Mouse (Mus musculus): ENCODE measurements around the gene E130114P18Rik. TPM values are rescaled to one million over a fixed set of nuclear protein-coding genes. Genes with fewer than 3 reads are reported as not detected.

Gene E130114P18Rik
- total and polyA plus RNA-seq, 2 experiments from 2014 or later = 15.2 to 19.3 TPM

DNA sequence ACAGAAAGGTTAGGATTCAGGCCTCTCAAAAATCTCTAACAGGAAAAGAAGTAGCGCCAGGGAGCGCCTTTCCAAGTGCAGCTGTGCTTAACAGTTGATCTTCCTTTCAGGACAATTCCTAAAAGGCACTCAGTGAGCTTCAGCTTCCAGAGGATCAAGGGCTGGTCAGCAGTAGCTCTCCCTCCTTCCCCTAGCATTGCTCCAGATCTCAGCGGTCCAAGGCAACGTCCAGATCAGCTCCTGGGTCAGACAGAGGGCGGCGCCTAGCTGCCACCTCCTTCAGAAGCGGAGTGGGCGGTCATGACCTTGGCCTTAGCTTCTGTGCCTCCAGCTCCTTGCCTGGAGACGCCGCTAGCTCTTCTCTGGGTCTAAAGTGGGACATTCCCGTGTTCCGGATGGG is 23.6 kb downstream of the E130114P18Rik start:
- Histone ChIP-seq H3K4me1 (ENCODE audit: insufficient read depth) (no peaks in the 10 kb centered on the region), H3K4me2 (ENCODE audit: low read depth) (no peak overlapping the region), H3K4me3 (ENCODE audit: low read depth, low read length) (no peak overlapping the region), H3K9me3 (ENCODE audit: low read length) (no peaks in the 10 kb centered on the region), H3K27ac (ENCODE audit: low read depth, low read length) (no peak overlapping the region), H3K36me3 (ENCODE audit: insufficient read depth) (no peaks in the 10 kb centered on the region), H3K27me3 (ENCODE audit: insufficient read depth, low read length) (0 out of 2 replicates have a peak, but pooled peaks cover 4% of the 10 kb centered on the region), H3K9ac (no peak overlapping the region)
- WGBS = 39% methylated on average over 12 of the region's 12 CpGs
- ATAC-seq (no peak), DNase-seq (no peak)
- no peak for TF ChIP-seq CTCF (IDR thresholded peaks at IDR 0.05; ENCODE audit: low read depth)

DNA sequence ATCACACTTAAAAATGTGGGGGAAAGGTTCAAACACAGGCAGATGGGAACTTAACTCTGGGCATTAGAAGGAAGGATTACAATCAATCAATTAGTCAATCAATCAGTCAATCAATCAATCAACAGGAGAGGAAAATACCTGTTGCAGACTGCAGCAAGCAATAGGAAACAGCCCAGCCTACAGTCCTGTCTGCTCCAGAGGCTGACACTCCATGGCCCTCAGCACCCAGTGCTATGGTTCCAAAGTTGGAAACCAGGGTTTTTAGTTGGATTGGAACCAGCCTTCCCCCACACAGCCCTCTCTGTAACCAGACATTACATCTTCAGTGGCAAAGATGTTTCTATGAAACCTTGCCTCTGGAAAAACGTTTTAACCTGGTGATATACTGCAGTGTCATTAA is 24.4 kb downstream of the E130114P18Rik start:
- H3K4me2 ChIP-seq (ENCODE audit: low read depth) = no peak overlapping the region
- no peak for TF ChIP-seq CTCF (IDR thresholded peaks at IDR 0.05; ENCODE audit: low read depth)
- H3K27ac ChIP-seq (ENCODE audit: low read depth, low read length) = no peak overlapping the region
- DNase-seq (no peak), ATAC-seq (no peak)
- WGBS = 29% methylated on average over 1 of the region's 1 CpGs
- H3K9me3 ChIP-seq (ENCODE audit: low read length) = no peaks in the 10 kb centered on the region
- H3K36me3 ChIP-seq (ENCODE audit: insufficient read depth) = no peaks in the 10 kb centered on the region
- H3K9ac ChIP-seq = no peak overlapping the region
- H3K4me1 ChIP-seq (ENCODE audit: insufficient read depth) = no peaks in the 10 kb centered on the region
- 0 out of 2 replicates have a peak, but pooled peaks cover 4% of the 10 kb centered on the region for H3K27me3 ChIP-seq (ENCODE audit: insufficient read depth, low read length)
- no peak overlapping the region for H3K4me3 ChIP-seq (ENCODE audit: low read depth, low read length)

DNA sequence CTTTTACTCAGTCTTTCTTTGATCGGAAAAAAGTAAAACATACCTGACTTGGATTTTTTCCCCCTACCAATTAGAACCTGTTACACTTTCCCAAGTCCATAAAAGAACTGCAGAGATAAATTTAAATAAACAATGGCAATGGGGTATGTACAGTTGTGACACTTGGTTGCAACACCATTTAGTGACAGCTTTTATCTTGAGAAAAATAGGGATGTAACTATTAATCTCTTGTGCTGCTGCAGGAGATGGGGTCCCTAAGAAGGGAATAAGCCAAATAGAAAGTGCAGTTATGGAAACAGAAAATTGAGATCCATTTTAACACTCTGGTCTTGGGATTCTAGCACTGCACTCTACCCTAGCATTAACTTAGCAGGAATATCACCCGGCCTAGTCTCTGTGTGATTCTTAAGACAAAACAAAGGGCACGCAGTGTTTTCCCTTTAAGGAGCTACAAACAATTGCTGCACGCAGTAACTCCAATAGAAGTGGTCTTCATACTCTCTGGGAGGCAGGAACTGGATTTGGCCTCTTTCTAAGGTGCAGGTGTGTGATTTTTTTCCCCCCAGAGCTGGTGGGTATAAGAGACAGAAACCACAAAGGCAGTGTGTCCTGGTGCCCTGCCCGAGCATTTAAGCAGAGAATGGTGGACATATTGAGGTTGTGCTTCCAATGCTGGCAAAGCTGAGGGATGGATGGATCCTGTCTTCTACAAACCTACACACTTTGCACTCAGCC is 25.4 kb downstream of the E130114P18Rik start:
- H3K9ac ChIP-seq = peak overlapping the region; percentile 37; the same call in 1 of the 2 replicates
- peak overlapping the region; percentile 39 for H3K4me3 ChIP-seq (ENCODE audit: low read depth, low read length)
- H3K36me3 ChIP-seq (ENCODE audit: insufficient read depth) = no peaks in the 10 kb centered on the region
- 0 out of 2 replicates have a peak, but pooled peaks cover 4% of the 10 kb centered on the region for H3K27me3 ChIP-seq (ENCODE audit: insufficient read depth, low read length)
- no peaks in the 10 kb centered on the region for H3K4me1 ChIP-seq (ENCODE audit: insufficient read depth)
- DNase-seq (no peak), ATAC-seq (no peak)
- TF ChIP-seq CTCF (IDR thresholded peaks at IDR 0.05; ENCODE audit: low read depth) = no peak
- peak overlapping the region; percentile 87 for H3K4me2 ChIP-seq (ENCODE audit: low read depth)
- WGBS = 28% methylated on average over 5 of the region's 5 CpGs
- H3K27ac ChIP-seq (ENCODE audit: low read depth, low read length) = peak overlapping the region; percentile 76; the same call in 1 of the 2 replicates
- no peaks in the 10 kb centered on the region for H3K9me3 ChIP-seq (ENCODE audit: low read length)

DNA sequence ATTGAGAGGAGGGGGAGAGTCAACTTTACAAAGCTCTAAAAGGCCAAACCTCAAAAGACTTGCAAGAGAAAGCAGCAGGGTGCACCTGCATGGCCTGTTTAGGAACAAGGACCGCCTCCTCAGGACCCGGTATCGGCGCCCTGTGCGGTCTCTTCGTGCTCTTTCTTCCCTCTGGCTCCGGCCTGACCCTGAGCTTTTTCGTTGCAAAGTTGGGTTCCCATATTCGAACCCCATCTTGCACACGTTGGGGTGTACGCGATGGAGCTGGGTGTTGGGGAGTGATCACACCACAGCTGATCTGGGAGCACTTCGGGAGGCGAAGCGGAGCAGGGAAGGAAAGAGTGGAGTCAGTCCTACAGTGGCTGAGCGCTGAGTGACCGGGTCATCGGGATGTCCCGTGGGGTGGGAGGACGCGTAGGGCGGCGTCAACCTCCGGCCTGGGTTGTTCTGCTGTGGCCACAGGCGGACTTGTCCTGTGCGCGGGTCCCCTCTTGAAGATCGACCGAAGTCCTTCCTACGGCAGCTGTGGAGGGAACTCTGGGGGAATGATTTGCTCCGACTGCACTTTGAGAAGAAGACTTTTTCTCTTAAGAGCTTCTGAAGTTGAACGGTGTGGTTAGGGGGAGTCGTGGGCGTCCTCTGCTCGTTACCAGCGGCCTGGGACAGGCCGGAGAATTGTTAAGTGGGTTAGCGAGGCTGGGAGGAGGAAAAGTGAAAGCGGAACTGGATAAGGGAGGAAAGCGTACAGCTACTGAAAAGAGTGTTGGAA is 26.2 kb downstream of the E130114P18Rik start:
- DNase-seq (peak; percentile 45), ATAC-seq (peak; percentile 53)
- Histone ChIP-seq H3K36me3 (ENCODE audit: insufficient read depth) (no peaks in the 10 kb centered on the region), H3K27me3 (ENCODE audit: insufficient read depth, low read length) (0 out of 2 replicates have a peak, but pooled peaks cover 4% of the 10 kb centered on the region), H3K4me2 (ENCODE audit: low read depth) (peak overlapping the region; percentile 87), H3K4me1 (ENCODE audit: insufficient read depth) (no peaks in the 10 kb centered on the region), H3K9me3 (ENCODE audit: low read length) (no peaks in the 10 kb centered on the region), H3K9ac (peak overlapping the region; percentile 37), H3K4me3 (ENCODE audit: low read depth, low read length) (peak overlapping the region; percentile 39), H3K27ac (ENCODE audit: low read depth, low read length) (peak overlapping the region; percentile 76)
- no peak for TF ChIP-seq CTCF (IDR thresholded peaks at IDR 0.05; ENCODE audit: low read depth)
- WGBS = 2% methylated on average over 40 of the region's 40 CpGs

DNA sequence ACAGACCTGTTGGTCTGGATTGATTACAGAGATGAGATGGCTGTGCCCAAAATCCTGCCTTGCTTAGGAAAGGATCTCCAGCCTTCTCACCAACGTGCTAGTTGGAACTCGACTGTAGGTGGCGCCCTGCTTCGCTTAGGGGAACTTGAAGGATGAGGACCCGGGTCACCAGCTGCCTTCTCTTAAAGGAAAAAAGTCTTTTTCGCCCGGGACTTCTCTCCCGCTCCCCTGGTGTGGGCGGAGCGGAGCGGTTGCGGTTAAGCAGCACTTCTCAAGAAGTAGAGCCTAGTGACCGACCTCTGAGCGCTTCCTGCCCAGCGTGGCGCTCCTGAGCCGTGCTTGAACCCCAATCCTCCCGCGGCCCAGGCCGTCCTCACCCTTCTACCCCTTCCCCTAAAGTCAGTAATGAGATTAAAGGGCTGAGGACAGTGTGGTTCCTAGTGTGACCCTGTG is 26.8 kb downstream of the E130114P18Rik start:
- no peaks in the 10 kb centered on the region for H3K36me3 ChIP-seq (ENCODE audit: insufficient read depth)
- H3K27me3 ChIP-seq (ENCODE audit: insufficient read depth, low read length) = 0 out of 2 replicates have a peak, but pooled peaks cover 4% of the 10 kb centered on the region
- ATAC-seq (peak; percentile 83), DNase-seq (peak; percentile 91)
- H3K4me1 ChIP-seq (ENCODE audit: insufficient read depth) = no peaks in the 10 kb centered on the region
- H3K9me3 ChIP-seq (ENCODE audit: low read length) = no peaks in the 10 kb centered on the region
- peak overlapping the region; percentile 39 for H3K4me3 ChIP-seq (ENCODE audit: low read depth, low read length)
- peak overlapping the region; percentile 37 for H3K9ac ChIP-seq
- H3K27ac ChIP-seq (ENCODE audit: low read depth, low read length) = peak overlapping the region; percentile 76
- H3K4me2 ChIP-seq (ENCODE audit: low read depth) = peak overlapping the region; percentile 87
- 3% methylated on average over 20 of the region's 20 CpGs for WGBS
- peak; percentile 86 for TF ChIP-seq CTCF (IDR thresholded peaks at IDR 0.05; ENCODE audit: low read depth)

DNA sequence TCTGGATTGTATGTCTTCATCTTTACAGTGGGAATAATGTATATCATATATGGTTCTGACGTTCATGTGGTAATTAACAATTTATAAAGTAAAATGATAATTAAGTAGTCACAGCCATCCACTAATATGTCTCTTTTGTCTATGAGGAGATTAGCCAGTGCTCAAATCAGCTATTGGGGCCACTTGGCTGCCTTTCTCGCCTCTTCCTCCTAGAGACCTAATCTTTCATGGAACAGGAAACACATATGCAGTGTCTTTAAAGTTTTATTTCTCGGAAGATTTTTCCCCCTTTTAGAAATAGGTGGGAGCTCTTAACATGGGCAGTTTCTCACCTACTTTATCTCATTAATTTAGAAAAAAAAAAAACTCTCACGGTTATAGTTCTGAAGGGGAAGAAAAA is 27.5 kb downstream of the E130114P18Rik start:
- Histone ChIP-seq H3K27me3 (ENCODE audit: insufficient read depth, low read length) (0 out of 2 replicates have a peak, but pooled peaks cover 4% of the 10 kb centered on the region), H3K9ac (no peak overlapping the region), H3K4me1 (ENCODE audit: insufficient read depth) (no peaks in the 10 kb centered on the region), H3K9me3 (ENCODE audit: low read length) (no peaks in the 10 kb centered on the region), H3K4me2 (ENCODE audit: low read depth) (no peak overlapping the region), H3K36me3 (ENCODE audit: insufficient read depth) (no peaks in the 10 kb centered on the region), H3K27ac (ENCODE audit: low read depth, low read length) (no peak overlapping the region), H3K4me3 (ENCODE audit: low read depth, low read length) (no peak overlapping the region)
- DNase-seq = no peak
- ATAC-seq = no peak
- WGBS = 44% methylated on average over 4 of the region's 4 CpGs
- no peak for TF ChIP-seq CTCF (IDR thresholded peaks at IDR 0.05; ENCODE audit: low read depth)

Measured in forebrain, postnatal 0 days (tissue).